Mouse (Mus musculus) forebrain, embryonic 13.5 days (tissue): Measurements from ENCODE around the gene Als2cl. TPM values are rescaled to one million over a fixed set of nuclear protein-coding genes. Genes with fewer than 3 reads are reported as not detected.

Source experiments
- ATAC-seq: fragments of 200-750 bp; cut with Nextera tagmentation; 2 replicates; pipeline ENCODE4 v1.8.0; 2017
- H3K27ac ChIP-seq: fragments of 300-500 bp; sonication (generic); 2 replicates; pipeline ENCODE4 v1.5.1; 2015; ENCODE audit warnings: inconsistent platforms, mild to moderate bottlenecking, moderate library complexity
- H3K27me3 ChIP-seq: fragments of 300-500 bp; sonication (generic); 2 replicates; pipeline ENCODE4 v1.6.1; 2015; ENCODE audit warnings: mild to moderate bottlenecking, inconsistent platforms
- H3K36me3 ChIP-seq: fragments of 300-500 bp; sonication (generic); 2 replicates; pipeline ENCODE4 v1.6.1; 2015; ENCODE audit warnings: mild to moderate bottlenecking, inconsistent platforms; ENCODE audit not compliant: poor library complexity, severe bottlenecking
- H3K4me1 ChIP-seq: fragments of 300-500 bp; sonication (generic); 2 replicates; pipeline ENCODE4 v1.6.1; 2015; ENCODE audit warnings: inconsistent platforms
- H3K4me2 ChIP-seq: fragments of 300-500 bp; sonication (generic); 2 replicates; pipeline ENCODE4 v1.6.1; 2015; ENCODE audit warnings: inconsistent platforms, mild to moderate bottlenecking, moderate library complexity
- H3K4me3 ChIP-seq: fragments of 300-500 bp; sonication (generic); 2 replicates; pipeline ENCODE4 v1.5.1; 2015; ENCODE audit warnings: mild to moderate bottlenecking, inconsistent platforms
- H3K9ac ChIP-seq: fragments of 300-500 bp; sonication (generic); 2 replicates; pipeline ENCODE4 v1.6.1; 2015; ENCODE audit warnings: mild to moderate bottlenecking, inconsistent platforms
- H3K9me3 ChIP-seq: fragments of 300-500 bp; sonication (generic); replicated peaks from 2 replicates; pipeline ENCODE4 v1.6.1; 2016; ENCODE audit warnings: inconsistent platforms
- WGBS: fragments of 180-500 bp; shearing (Covaris S2); methylation state at CpG from one replicate; pipeline ENCODE4 v1.1.7; 2015; 5-methylcytosine and 5-hydroxymethylcytosine counted together
- polyA plus RNA-seq: library from polyadenylated mRNA; unstranded; fragments of >200 nt; fragmentation: Nextera tagmentation; extraction: Ambion mirVana; gene quantifications from 2 replicates; pipeline ENCODE4 v1.2.1, GENCODE M21; 2015

Gene Als2cl
- polyA plus RNA-seq, 1 experiment from 2014 or later, result 0.90 TPM

- Histone ChIP-seq H3K4me1 (no peaks in the 10 kb centered on the region), H3K4me3 (no peak overlapping the region), H3K36me3 (no peaks in the 10 kb centered on the region), H3K9ac (no peak overlapping the region), H3K27ac (peak overlapping the region; percentile 19), H3K9me3 (no peaks in the 10 kb centered on the region), H3K27me3 (no peaks in the 10 kb centered on the region), H3K4me2 (no peak overlapping the region)
- no peak for ATAC-seq
- 81% methylated on average over 12 of the region's 12 CpGs for WGBS
Measured at GRCm38 (mm10) chr9:110933850-110934437, 54.3 kb downstream of the Als2cl start.

DNA sequence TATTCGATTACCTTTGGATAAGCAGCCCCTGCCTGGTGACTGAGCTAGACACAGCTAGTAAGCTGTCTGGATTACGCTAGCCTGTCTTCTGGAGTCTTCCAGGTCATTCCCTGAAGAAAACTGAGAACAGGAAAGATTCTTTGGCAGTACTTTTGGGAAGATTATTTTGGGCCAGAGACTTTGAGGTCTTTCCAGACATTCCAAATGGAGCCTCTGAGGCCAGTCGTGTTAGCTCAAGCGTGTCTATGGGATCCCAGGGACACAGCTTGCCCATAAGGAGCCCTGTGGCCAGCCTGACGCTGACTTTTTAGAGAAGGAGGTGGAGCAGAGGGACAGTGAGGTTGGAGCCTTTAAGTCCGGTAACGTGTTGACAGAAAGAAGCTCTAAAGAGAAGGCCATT, 56.3 kb downstream of the Als2cl start:
- no peaks in the 10 kb centered on the region for H3K9me3 ChIP-seq
- no peak overlapping the region for H3K4me3 ChIP-seq
- no peaks in the 10 kb centered on the region for H3K27me3 ChIP-seq
- H3K4me2 ChIP-seq, result no peak overlapping the region
- no peaks in the 10 kb centered on the region for H3K36me3 ChIP-seq
- no peaks in the 10 kb centered on the region for H3K4me1 ChIP-seq
- H3K9ac ChIP-seq, result no peak overlapping the region
- H3K27ac ChIP-seq, result no peak overlapping the region
- WGBS, result 86% methylated on average over 7 of the region's 7 CpGs
- ATAC-seq, result no peak

DNA sequence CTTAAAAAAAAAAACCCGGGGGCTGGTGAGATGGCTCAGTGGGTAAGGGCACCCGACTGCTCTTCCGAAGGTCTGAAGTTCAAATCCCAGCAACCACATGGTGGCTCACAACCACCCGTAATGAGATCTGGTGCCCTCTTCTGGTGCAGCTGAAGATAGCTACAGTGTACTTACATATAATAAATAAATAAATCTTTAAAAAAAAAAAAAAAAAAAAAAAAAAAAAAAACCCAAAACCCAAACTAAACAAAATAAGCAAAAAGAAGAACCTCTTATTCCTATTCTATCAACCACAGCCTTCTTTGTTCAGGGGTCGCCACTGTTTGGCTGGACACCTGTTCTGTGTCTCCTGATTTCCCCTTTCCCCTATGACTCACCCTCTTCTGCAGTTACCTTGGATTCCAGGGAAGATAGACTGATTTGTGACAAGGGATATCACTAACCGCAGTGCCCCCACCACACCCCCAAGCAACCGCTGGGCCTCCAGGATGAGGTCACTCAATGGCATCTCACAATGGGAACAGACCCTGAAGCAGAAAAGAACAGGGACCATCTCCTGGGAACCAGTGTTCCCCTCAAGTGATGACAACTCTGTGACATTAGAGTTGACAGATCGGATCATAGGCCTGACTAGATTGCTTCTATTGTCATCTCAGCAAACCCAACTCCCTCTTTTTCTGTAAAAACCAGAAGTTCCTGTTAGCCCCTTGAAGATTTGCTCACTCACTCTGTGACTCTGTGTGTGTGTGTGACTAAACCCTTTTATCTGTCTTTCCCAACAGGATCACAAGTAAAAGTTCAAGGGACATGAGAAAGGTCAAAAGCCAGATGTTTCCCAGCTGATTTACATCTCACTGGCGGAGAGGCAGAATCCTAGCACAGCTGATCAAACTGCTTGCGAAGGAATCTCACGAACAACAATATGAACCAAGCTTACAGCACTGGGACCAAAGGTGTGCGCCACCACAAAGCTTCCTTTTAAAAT, 58.1 kb downstream of the Als2cl start:
- Histone ChIP-seq H3K4me3 (no peak overlapping the region), H3K27me3 (no peaks in the 10 kb centered on the region), H3K27ac (no peak overlapping the region), H3K9me3 (no peaks in the 10 kb centered on the region), H3K4me1 (no peaks in the 10 kb centered on the region), H3K4me2 (no peak overlapping the region), H3K9ac (no peak overlapping the region), H3K36me3 (no peaks in the 10 kb centered on the region)
- 85% methylated on average over 12 of the region's 12 CpGs for WGBS
- ATAC-seq, result no peak

DNA sequence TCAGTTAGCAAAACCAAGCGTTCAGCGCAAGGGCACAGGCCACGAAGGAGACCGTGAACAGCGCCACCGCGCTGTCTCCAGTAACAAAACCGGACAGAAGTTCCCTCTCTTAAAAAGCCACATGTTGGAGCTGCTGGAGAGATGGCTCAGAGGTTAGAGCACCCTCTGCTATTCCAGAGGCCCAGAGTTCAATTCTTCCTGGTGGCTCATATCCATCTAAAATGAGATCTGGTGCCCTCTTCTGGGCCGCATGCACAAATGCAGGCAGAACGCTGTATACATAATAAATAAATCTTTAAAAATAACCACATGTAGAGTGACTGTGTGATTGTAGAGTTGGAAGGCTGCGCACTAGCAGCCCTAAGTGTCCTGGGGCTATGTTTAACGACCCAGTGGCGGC, 64.6 kb downstream of the Als2cl start:
- whole genome bisulfite sequencing, result 36% methylated on average over 13 of the region's 13 CpGs
- Histone ChIP-seq H3K36me3 (no peaks in the 10 kb centered on the region), H3K4me1 (peaks cover 16% of the 10 kb centered on the region; the same call in 1 of the 2 replicates), H3K4me3 (no peak overlapping the region), H3K9me3 (no peaks in the 10 kb centered on the region), H3K27ac (no peak overlapping the region), H3K4me2 (no peak overlapping the region), H3K9ac (no peak overlapping the region), H3K27me3 (peaks cover 42% of the 10 kb centered on the region)
- ATAC-seq, result no peak

- Histone ChIP-seq H3K9me3 (no peaks in the 10 kb centered on the region), H3K27ac (no peak overlapping the region), H3K36me3 (no peaks in the 10 kb centered on the region), H3K9ac (no peak overlapping the region), H3K4me2 (no peak overlapping the region), H3K4me3 (no peak overlapping the region), H3K4me1 (peaks cover 16% of the 10 kb centered on the region; the same call in 1 of the 2 replicates), H3K27me3 (peaks cover 42% of the 10 kb centered on the region)
- ATAC-seq, result no peak
- WGBS, result 34% methylated on average over 18 of the region's 18 CpGs
Measured at GRCm38 (mm10) chr9:110945343-110945742, 65.7 kb downstream of the Als2cl start.

DNA sequence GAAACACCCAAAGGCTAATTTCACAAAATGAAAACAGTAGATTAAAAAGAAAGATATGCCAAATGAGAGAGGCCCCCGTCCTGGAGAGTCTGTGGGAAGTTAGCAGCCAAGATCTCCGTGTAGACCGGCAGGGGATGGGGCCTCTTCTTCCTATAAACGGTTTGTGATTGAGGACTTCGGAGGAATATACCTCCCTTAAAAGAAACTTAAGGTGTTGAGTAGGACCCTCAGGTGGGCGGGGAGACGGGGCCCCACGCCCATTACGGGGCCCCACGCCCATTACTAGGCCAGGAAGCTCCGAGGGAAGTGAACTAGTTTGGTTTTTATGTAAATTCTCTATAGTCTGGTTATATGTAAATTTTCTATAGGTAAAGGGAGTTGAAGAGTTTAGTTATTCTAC, 66.3 kb downstream of the Als2cl start, which contains the start of gene Tdgf1:
TSS of gene Tdgf1 (minus strand) at position 233 of the 400 bp plus-strand sequence.
- Histone ChIP-seq H3K4me3 (no peak within 1 kb of the TSS), H3K9me3 (no peaks in the 10 kb centered on the region), H3K9ac (no peak within 1 kb of the TSS), H3K27me3 (peaks cover 42% of the 10 kb centered on the region), H3K27ac (no peak within 1 kb of the TSS), H3K36me3 (no peaks in the 10 kb centered on the region), H3K4me2 (peak within 1 kb of the TSS; percentile 26), H3K4me1 (peaks cover 16% of the 10 kb centered on the region; the same call in 1 of the 2 replicates)
- WGBS, result 16% methylated on average over 11 of the region's 11 CpGs
- no peak for ATAC-seq

- H3K4me1 ChIP-seq, result peaks cover 16% of the 10 kb centered on the region; the same call in 1 of the 2 replicates
- peaks cover 42% of the 10 kb centered on the region for H3K27me3 ChIP-seq
- no peaks in the 10 kb centered on the region for H3K36me3 ChIP-seq
- H3K4me3 ChIP-seq, result no peak overlapping the region
- H3K9ac ChIP-seq, result no peak overlapping the region
- no peak for ATAC-seq
- no peaks in the 10 kb centered on the region for H3K9me3 ChIP-seq
- H3K4me2 ChIP-seq, result peak overlapping the region; percentile 26
- WGBS, result 10% methylated on average over 20 of the region's 20 CpGs
- H3K27ac ChIP-seq, result no peak overlapping the region
Measured at GRCm38 (mm10) chr9:110946548-110947044, 66.9 kb downstream of the Als2cl start.

DNA sequence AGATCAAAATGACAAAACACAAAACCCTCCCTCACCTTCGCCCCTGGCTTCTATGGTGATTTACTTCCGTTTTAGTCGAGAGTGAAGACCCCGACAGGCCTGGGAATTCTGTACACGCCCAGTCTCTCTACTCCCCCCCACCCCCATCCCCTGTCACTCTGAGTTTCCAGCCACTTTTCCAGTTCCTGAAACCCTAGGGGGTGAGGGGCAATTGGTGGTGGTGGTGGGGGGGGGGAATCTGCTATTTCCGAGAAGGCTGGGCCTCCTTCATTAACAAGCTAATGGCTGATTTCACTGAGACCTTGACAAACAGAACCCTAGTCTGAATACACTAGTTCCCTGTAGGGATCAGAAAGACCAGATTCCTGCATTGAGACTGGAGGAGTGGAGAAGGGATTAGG, 67.6 kb downstream of the Als2cl start:
- H3K4me2 ChIP-seq, result peak overlapping the region; percentile 26
- no peak for ATAC-seq
- WGBS, result 4% methylated on average over 6 of the region's 6 CpGs
- no peak overlapping the region for H3K9ac ChIP-seq
- H3K9me3 ChIP-seq, result no peaks in the 10 kb centered on the region
- no peak overlapping the region for H3K4me3 ChIP-seq
- peaks cover 46% of the 10 kb centered on the region for H3K27me3 ChIP-seq
- peaks cover 16% of the 10 kb centered on the region; the same call in 1 of the 2 replicates for H3K4me1 ChIP-seq
- no peaks in the 10 kb centered on the region for H3K36me3 ChIP-seq
- no peak overlapping the region for H3K27ac ChIP-seq

DNA sequence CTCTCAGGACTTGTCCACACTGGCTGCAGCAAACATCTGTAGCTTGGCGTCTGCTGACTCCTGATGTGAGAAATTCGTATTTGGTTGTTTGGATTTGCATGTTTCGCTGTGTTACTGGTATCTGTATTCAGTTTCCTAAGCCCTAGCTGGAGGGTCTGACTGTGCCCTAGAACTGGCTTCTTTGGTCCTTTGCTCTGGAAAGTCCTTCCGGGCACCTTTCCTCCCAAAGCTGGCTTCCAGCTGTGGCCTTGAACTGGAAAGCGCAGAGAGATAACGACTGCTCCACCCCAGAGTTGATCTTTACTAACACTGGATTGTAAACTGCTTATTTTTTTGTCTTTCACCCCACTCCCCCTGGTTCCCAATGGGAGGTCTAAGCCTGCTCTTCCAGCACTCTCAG, 68.2 kb downstream of the Als2cl start:
- ATAC-seq, result no peak
- Histone ChIP-seq H3K9me3 (no peaks in the 10 kb centered on the region), H3K4me2 (no peak overlapping the region), H3K9ac (no peak overlapping the region), H3K36me3 (no peaks in the 10 kb centered on the region), H3K27me3 (peaks cover 49% of the 10 kb centered on the region), H3K4me1 (peaks cover 16% of the 10 kb centered on the region; the same call in 1 of the 2 replicates), H3K27ac (no peak overlapping the region), H3K4me3 (no peak overlapping the region)
- WGBS, result 20% methylated on average over 6 of the region's 6 CpGs

DNA sequence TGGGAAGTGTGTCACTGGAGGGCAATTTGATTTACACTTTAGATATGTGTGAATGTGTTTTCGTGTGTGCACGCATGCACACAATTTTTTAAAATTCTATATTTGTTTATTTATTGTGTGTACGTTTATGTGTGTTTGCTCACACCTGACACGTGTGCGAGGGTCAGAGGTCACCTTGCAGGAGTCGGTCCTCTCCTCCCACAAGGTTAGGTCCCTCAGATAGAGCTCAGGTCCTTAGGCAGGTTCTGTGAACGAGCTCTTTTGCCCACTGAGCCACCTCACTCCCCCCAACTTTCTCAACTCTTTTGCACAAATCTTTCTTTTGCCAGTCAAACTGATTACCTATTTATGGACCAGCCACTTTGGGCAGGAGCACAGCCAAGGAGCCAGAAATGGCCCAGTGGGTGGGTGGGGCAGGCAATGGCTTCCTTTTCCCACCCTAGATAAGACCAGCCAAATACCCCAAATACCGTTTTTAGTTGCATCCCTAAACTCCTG, 69.2 kb downstream of the Als2cl start:
- H3K4me1 ChIP-seq, result peaks cover 16% of the 10 kb centered on the region; the same call in 1 of the 2 replicates
- no peak overlapping the region for H3K4me2 ChIP-seq
- no peak overlapping the region for H3K4me3 ChIP-seq
- H3K27me3 ChIP-seq, result peaks cover 47% of the 10 kb centered on the region
- H3K9ac ChIP-seq, result no peak overlapping the region
- H3K27ac ChIP-seq, result no peak overlapping the region
- no peaks in the 10 kb centered on the region for H3K9me3 ChIP-seq
- 68% methylated on average over 8 of the region's 8 CpGs for WGBS
- no peak for ATAC-seq
- no peaks in the 10 kb centered on the region for H3K36me3 ChIP-seq

DNA sequence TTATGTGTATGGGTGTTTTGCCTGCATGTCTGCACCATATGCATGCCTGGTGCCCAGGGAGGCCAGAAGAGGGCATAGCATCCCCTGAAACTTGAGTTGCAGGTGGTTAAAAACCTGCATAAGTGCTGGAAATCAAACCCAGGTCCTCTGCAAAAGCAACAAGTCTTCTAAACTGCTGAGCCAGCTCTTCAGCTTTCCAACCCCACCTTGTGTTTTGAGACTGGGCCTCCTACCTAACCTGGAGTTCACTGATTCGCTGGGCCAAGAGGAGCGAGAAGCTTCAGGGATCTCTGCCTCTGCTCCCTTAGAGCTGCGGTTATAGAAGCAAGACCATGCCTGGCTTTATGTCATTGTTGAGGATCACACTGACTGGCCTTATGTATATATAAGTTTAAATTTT, 70.4 kb downstream of the Als2cl start:
- Histone ChIP-seq H3K9ac (no peak overlapping the region), H3K4me3 (no peak overlapping the region), H3K4me2 (no peak overlapping the region), H3K9me3 (no peaks in the 10 kb centered on the region), H3K4me1 (peaks cover 21% of the 10 kb centered on the region; the same call in 1 of the 2 replicates), H3K27ac (no peak overlapping the region), H3K36me3 (no peaks in the 10 kb centered on the region), H3K27me3 (peaks cover 40% of the 10 kb centered on the region)
- WGBS, result 98% methylated on average over 3 of the region's 3 CpGs
- ATAC-seq, result no peak
